Mouse (Mus musculus) CD4-positive, CD25-positive, alpha-beta regulatory T cell, adult 2 months (primary cell): ENCODE results near the gene Cnmd.

Experiments used
- DNase-seq: peaks from one replicate; pipeline ENCODE4 v3.0.0-alpha.2; 2012; ENCODE audit warnings: low read depth, low spot score

The Cnmd gene

GRCm38 (mm10) chr14:79645378-79645777 is 16.6 kb downstream of the Cnmd start:
- peak; percentile 2 for DNase-seq

DNA sequence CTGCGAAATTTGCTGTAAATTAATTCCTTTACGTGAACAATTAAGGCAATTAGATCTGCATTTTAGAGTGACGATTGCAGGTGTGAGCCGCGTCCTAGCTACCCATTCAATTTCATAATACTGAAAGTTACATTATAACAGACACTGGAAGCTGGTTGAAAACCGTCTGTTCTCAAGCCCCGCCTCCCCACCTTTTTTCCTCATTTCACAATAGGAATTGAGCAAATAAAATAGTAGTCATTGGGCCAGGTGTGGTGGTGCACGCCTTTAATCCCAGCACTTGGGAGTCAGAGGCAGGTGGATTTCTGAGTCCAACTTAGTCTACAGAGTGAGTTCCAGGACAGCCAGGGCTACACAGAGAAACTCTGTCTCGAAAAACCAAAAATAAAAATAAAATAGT is 19.9 kb downstream of the Cnmd start:
- no peak for DNase-seq

GRCm38 (mm10) chr14:79636814-79637213 is 25.2 kb downstream of the Cnmd start:
- DNase-seq, result no peak

DNA sequence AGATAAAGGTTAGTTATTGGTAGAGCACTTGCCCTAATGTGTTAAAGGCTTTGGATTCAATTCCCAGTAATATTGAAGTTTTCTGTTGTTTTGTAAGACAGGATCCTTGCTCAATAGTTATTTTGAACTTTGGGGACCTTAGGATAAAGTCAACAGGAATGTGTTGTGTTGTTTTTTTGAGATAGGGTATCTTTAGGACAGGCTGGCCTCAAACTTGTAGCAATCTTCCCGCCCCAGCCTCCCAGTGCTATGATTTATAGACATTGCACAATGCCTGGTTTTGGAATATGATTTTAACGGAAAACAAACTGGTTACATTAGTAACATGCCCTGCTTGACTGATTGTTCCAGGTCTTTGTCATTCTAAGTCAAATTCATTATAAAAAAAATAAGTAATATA is 28.8 kb downstream of the Cnmd start:
- no peak for DNase-seq

- no peak for DNase-seq
These were observed 29.6 kb downstream of the Cnmd start for GRCm38 (mm10) chr14:79632330-79632729.

GRCm38 (mm10) chr14:79621143-79621542 is 40.8 kb downstream of the Cnmd start:
- no peak for DNase-seq

DNA sequence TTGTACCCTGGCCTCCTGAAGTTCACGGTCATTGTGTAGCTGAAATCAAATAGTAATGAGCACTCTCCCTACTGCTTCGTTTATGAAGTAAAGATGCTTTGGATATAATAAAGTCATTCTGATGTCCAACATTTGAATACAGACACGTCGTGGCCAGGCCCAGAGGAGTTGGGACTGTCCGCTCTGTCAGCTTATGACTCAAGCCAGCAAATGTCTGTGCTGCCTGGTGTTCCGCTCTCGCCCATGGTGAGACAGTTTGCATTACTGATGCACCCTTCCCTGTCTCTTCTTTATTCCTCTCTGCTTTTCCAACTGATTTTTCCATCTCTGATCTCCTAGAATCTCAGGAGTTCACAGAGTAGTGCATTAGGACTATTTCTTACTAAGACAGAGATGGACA is 42.2 kb downstream of the Cnmd start:
- DNase-seq, result no peak

GRCm38 (mm10) chr14:79617121-79617828 is 44.7 kb downstream of the Cnmd start:
- peak; percentile 3 for DNase-seq

GRCm38 (mm10) chr14:79608286-79608685 is 53.7 kb downstream of the Cnmd start:
- DNase-seq, result no peak

DNA sequence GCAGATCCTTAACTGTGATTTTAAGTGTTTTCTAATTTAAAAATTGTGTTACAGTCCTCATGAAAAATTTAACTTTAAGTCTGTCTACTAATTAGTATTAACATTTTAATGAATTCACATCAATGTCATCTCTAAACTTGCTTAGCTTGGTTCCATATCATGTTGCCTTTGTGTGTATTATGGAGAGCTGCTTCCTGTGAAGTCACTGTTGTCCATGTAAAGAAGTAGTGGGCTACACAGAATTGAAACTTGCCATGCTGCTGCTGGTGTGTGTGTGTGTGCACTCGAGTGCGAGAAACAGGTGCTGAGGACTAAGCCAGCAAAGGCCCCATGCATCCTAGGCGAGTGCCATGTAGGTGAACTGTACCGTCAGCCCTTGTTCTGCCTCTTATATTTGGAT is 54.6 kb downstream of the Cnmd start:
- no peak for DNase-seq

GRCm38 (mm10) chr14:79606867-79607266 is 55.1 kb downstream of the Cnmd start:
- DNase-seq, result no peak

- no peak for DNase-seq
These were observed 55.6 kb downstream of the Cnmd start for GRCm38 (mm10) chr14:79606392-79606791.

DNA sequence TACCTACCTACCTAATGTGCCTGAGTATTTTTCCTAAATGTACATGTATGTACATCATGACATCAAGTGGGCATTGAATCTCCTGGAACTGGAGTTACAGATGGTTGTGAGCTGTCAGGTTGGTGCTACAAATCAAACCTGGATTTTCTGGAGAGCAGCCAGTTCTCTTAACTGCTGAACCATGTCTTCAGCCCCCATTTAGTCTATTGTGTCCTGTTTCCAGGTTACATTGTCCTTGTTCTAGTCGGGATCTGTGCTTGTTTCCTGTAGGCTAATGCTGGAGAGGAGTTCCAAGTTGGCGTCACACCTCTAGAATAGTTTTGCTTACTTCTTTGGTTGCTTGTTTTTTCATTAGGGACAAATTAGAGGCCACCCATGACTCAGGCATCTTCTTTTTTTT is 56.1 kb downstream of the Cnmd start:
- no peak for DNase-seq

DNA sequence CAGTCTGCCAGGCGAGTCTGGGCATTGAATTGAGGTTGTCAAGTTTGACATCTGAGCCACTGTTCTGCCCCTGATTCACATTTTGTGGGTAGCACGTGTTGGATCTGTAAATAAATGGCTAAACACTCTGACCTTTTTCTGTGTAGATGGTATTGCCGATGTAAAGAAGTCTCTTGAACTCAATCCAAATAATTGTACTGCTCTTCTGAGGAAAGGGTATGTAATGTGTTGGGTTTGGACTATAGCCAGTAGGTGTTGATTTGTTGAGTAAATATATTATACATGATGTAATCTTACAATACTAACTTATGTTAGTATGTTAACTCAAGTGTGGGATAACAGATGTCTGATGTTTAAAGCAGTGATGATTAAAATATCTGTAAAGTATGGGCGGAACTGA is 65.4 kb downstream of the Cnmd start:
- DNase-seq, result no peak

- DNase-seq, result no peak
These were observed 67.9 kb downstream of the Cnmd start for GRCm38 (mm10) chr14:79594069-79594468.

GRCm38 (mm10) chr14:79591611-79592010 is 70.4 kb downstream of the Cnmd start:
- DNase-seq, result no peak

- DNase-seq, result no peak
These were observed 71.1 kb downstream of the Cnmd start for GRCm38 (mm10) chr14:79590916-79591315.

- DNase-seq, result no peak
These were observed 72.6 kb downstream of the Cnmd start for GRCm38 (mm10) chr14:79589401-79589800.

DNA sequence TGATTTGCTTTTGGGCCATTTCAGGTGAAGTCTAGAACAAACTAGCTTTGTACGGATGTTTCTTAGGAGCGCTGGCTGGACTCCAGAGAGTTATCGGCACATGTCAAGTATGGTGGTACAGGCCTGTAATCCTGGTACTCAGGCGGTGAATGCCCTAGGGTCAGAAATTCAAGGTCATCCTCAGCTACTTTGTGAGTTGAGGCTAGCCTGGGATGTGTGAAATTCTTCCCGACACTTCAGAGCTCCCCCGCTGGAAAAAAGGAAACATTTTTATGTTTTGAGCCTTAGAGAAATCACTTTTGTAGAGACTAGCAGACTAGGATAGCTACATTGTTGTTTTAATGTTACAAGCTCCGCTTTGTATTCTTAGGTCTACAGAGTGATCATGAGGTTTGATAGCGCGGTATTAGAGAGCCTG is 73.4 kb downstream of the Cnmd start:
- DNase-seq, result no peak

DNA sequence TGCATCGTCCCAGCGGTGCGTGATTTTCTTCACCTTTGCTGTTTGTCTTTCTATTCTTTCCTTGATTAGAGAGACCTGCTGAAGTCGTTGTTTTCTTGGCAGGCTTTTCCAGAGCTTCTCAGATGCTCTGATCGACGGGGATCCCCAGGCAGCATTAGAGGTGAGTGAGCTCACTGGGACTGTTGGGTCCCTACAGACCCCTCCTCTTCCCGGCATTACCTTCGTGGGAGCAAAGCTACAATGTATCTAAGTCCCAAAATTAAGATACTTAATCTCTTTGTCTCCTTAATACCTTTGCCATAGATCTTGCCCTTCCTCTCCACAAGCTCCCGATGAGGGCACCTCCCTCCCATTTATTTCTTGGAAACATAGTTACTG is 74.1 kb downstream of the Cnmd start:
- DNase-seq, result no peak
